Mouse (Mus musculus): ENCODE measurements around the gene Hacl1. TPM values are rescaled to one million over a fixed set of nuclear protein-coding genes. Genes with fewer than 3 reads are reported as not detected.

Hacl1 gene
- total and polyA plus RNA-seq, 2 experiments from 2014 or later, result 12.2 to 25.5 TPM

- H3K4me2 ChIP-seq (ENCODE audit: low read depth, low read length), result peak overlapping the region; percentile 42
- WGBS, result 25% methylated on average over 13 of the region's 13 CpGs
- H3K4me3 ChIP-seq (ENCODE audit: low read depth, low read length), result no peak overlapping the region
- peaks cover 30% of the 10 kb centered on the region for H3K4me1 ChIP-seq (ENCODE audit: control insufficient read depth, insufficient read depth)
- no peaks in the 10 kb centered on the region for H3K9me3 ChIP-seq (replicated peaks; ENCODE audit: control insufficient read depth, low read length)
- H3K36me3 ChIP-seq (replicated peaks; ENCODE audit: control insufficient read depth, insufficient read depth, low read length), result peaks cover 9% of the 10 kb centered on the region
- H3K27me3 ChIP-seq (ENCODE audit: control insufficient read depth, insufficient read depth, low read length), result no peaks in the 10 kb centered on the region
- peak overlapping the region; percentile 8; the same call in 1 of the 2 replicates for H3K9ac ChIP-seq (replicated peaks; ENCODE audit: low read depth, low read length)
- DNase-seq (ENCODE audit: low spot score) (peak; percentile 80), ATAC-seq (ENCODE audit: insufficient read depth, low read depth) (peak; percentile 60)
- peak overlapping the region; percentile 86 for H3K27ac ChIP-seq (ENCODE audit: low read depth)
- TF ChIP-seq EP300 (IDR thresholded peaks at IDR 0.05; ENCODE audit: low read depth), result no peak
- TF ChIP-seq CTCF (IDR thresholded peaks at IDR 0.05; ENCODE audit: low read depth), result no peak
Observed at GRCm38 (mm10) chr14:31669161-31669611, 28.1 kb upstream of the Hacl1 start.

- 79% methylated on average over 13 of the region's 13 CpGs for WGBS
- no peak for TF ChIP-seq CTCF (IDR thresholded peaks at IDR 0.05; ENCODE audit: low read depth)
- TF ChIP-seq EP300 (IDR thresholded peaks at IDR 0.05; ENCODE audit: low read depth), result no peak
- DNase-seq (ENCODE audit: low spot score) (no peak), ATAC-seq (ENCODE audit: insufficient read depth, low read depth) (no peak)
- Histone ChIP-seq H3K9ac (replicated peaks; ENCODE audit: low read depth, low read length) (no peak overlapping the region), H3K36me3 (replicated peaks; ENCODE audit: control insufficient read depth, insufficient read depth, low read length) (peaks cover 9% of the 10 kb centered on the region), H3K9me3 (replicated peaks; ENCODE audit: control insufficient read depth, low read length) (no peaks in the 10 kb centered on the region), H3K4me2 (ENCODE audit: low read depth, low read length) (no peak overlapping the region), H3K27ac (ENCODE audit: low read depth) (peak overlapping the region; percentile 86), H3K4me3 (ENCODE audit: low read depth, low read length) (no peak overlapping the region), H3K27me3 (ENCODE audit: control insufficient read depth, insufficient read depth, low read length) (no peaks in the 10 kb centered on the region), H3K4me1 (ENCODE audit: control insufficient read depth, insufficient read depth) (peaks cover 38% of the 10 kb centered on the region)
Observed at GRCm38 (mm10) chr14:31668326-31668725, 27.2 kb upstream of the Hacl1 start.

GRCm38 (mm10) chr14:31667741-31668140, 26.7 kb upstream of the Hacl1 start:
- Histone ChIP-seq H3K27me3 (ENCODE audit: control insufficient read depth, insufficient read depth, low read length) (no peaks in the 10 kb centered on the region), H3K9me3 (replicated peaks; ENCODE audit: control insufficient read depth, low read length) (no peaks in the 10 kb centered on the region), H3K36me3 (replicated peaks; ENCODE audit: control insufficient read depth, insufficient read depth, low read length) (peaks cover 9% of the 10 kb centered on the region), H3K4me3 (ENCODE audit: low read depth, low read length) (no peak overlapping the region), H3K4me2 (ENCODE audit: low read depth, low read length) (no peak overlapping the region), H3K4me1 (ENCODE audit: control insufficient read depth, insufficient read depth) (peaks cover 43% of the 10 kb centered on the region), H3K9ac (replicated peaks; ENCODE audit: low read depth, low read length) (no peak overlapping the region), H3K27ac (ENCODE audit: low read depth) (peak overlapping the region; percentile 86)
- 75% methylated on average over 6 of the region's 6 CpGs for WGBS
- DNase-seq (ENCODE audit: low spot score), result no peak
- ATAC-seq (ENCODE audit: insufficient read depth, low read depth), result no peak
- TF ChIP-seq EP300 (IDR thresholded peaks at IDR 0.05; ENCODE audit: low read depth), result no peak
- TF ChIP-seq CTCF (IDR thresholded peaks at IDR 0.05; ENCODE audit: low read depth), result no peak

GRCm38 (mm10) chr14:31666931-31667705, 26.0 kb upstream of the Hacl1 start:
- Histone ChIP-seq H3K27ac (ENCODE audit: low read depth) (peak overlapping the region; percentile 86; the same call in 1 of the 2 replicates), H3K9me3 (replicated peaks; ENCODE audit: control insufficient read depth, low read length) (no peaks in the 10 kb centered on the region), H3K36me3 (replicated peaks; ENCODE audit: control insufficient read depth, insufficient read depth, low read length) (peaks cover 9% of the 10 kb centered on the region), H3K9ac (replicated peaks; ENCODE audit: low read depth, low read length) (no peak overlapping the region), H3K4me1 (ENCODE audit: control insufficient read depth, insufficient read depth) (peaks cover 50% of the 10 kb centered on the region), H3K27me3 (ENCODE audit: control insufficient read depth, insufficient read depth, low read length) (no peaks in the 10 kb centered on the region), H3K4me2 (ENCODE audit: low read depth, low read length) (no peak overlapping the region), H3K4me3 (ENCODE audit: low read depth, low read length) (no peak overlapping the region)
- TF ChIP-seq CTCF (IDR thresholded peaks at IDR 0.05; ENCODE audit: low read depth) (no peak), EP300 (IDR thresholded peaks at IDR 0.05; ENCODE audit: low read depth) (no peak)
- WGBS, result 94% methylated on average over 28 of the region's 28 CpGs
- ATAC-seq (ENCODE audit: insufficient read depth, low read depth) (no peak), DNase-seq (ENCODE audit: low spot score) (no peak)

- no peaks in the 10 kb centered on the region for H3K9me3 ChIP-seq (replicated peaks; ENCODE audit: control insufficient read depth, low read length)
- H3K9ac ChIP-seq (replicated peaks; ENCODE audit: low read depth, low read length), result no peak overlapping the region
- no peak overlapping the region for H3K27ac ChIP-seq (ENCODE audit: low read depth)
- ATAC-seq (ENCODE audit: insufficient read depth, low read depth) (no peak), DNase-seq (ENCODE audit: low spot score) (no peak)
- TF ChIP-seq EP300 (IDR thresholded peaks at IDR 0.05; ENCODE audit: low read depth) (no peak), CTCF (IDR thresholded peaks at IDR 0.05; ENCODE audit: low read depth) (no peak)
- H3K4me2 ChIP-seq (ENCODE audit: low read depth, low read length), result no peak overlapping the region
- H3K36me3 ChIP-seq (replicated peaks; ENCODE audit: control insufficient read depth, insufficient read depth, low read length), result peaks cover 9% of the 10 kb centered on the region
- no peak overlapping the region for H3K4me3 ChIP-seq (ENCODE audit: low read depth, low read length)
- H3K4me1 ChIP-seq (ENCODE audit: control insufficient read depth, insufficient read depth), result peaks cover 57% of the 10 kb centered on the region
- H3K27me3 ChIP-seq (ENCODE audit: control insufficient read depth, insufficient read depth, low read length), result no peaks in the 10 kb centered on the region
- 79% methylated on average over 4 of the region's 4 CpGs for WGBS
Observed at GRCm38 (mm10) chr14:31665566-31665940, 24.5 kb upstream of the Hacl1 start.
